Mouse (Mus musculus) G1E (cell line): ENCODE data around the gene Itgad. TPM values are rescaled to one million over a fixed set of nuclear protein-coding genes. Genes with fewer than 3 reads are reported as not detected.

ENCODE experiments used
- ATAC-seq: 2 replicates; pipeline ENCODE4 v1.8.0; 2016; ENCODE audit warnings: mild to moderate bottlenecking; ENCODE audit not compliant: insufficient number of reproducible peaks, poor library complexity, low FRiP score, severe bottlenecking; ENCODE audit errors: extremely low read depth
- DNase-seq: peaks from one replicate; pipeline ENCODE4 v3.0.0; 2012; ENCODE audit warnings: low spot score
- H3K27me3 ChIP-seq: 2 replicates; pipeline ENCODE4 v1.6.1; 2012; ENCODE audit warnings: mild to moderate bottlenecking, low read length, inconsistent platforms; ENCODE audit not compliant: insufficient read depth
- H3K36me3 ChIP-seq: replicated peaks from 2 replicates; pipeline ENCODE3; 2012; ENCODE audit warnings: mild to moderate bottlenecking, inconsistent platforms
- H3K4me1 ChIP-seq: 2 replicates; pipeline ENCODE4 v1.6.1; 2012; ENCODE audit warnings: low read depth, low read length, inconsistent platforms, mixed read lengths; ENCODE audit not compliant: insufficient read depth
- H3K4me3 ChIP-seq: 2 replicates; pipeline ENCODE4 v1.5.1; 2012; ENCODE audit warnings: low read depth, mild to moderate bottlenecking, inconsistent platforms, low read length, moderate library complexity, mixed read lengths
- H3K9me3 ChIP-seq: replicated peaks from 2 replicates; pipeline ENCODE4 v1.6.1; 2012; ENCODE audit warnings: inconsistent platforms
- CTCF ChIP-seq: IDR thresholded peaks from 2 replicates; pipeline ENCODE4 v1.5.1; 2012; ENCODE audit warnings: low read depth, low read length, inconsistent platforms, mixed read lengths
- GATA1 ChIP-seq: IDR thresholded peaks from 2 replicates; pipeline ENCODE4 v1.6.1; 2012; ENCODE audit warnings: borderline replicate concordance, low read length, inconsistent platforms, mixed read lengths
- GATA2 ChIP-seq: IDR thresholded peaks from 2 replicates; pipeline ENCODE4 v1.6.1; 2012; ENCODE audit warnings: low read depth, low read length, inconsistent platforms, borderline replicate concordance
- POLR2AphosphoS5 ChIP-seq: IDR thresholded peaks from 2 replicates; pipeline ENCODE4 v1.6.1; 2012; ENCODE audit warnings: low read depth, low read length, inconsistent platforms; ENCODE audit not compliant: insufficient replicate concordance
- TAL1 ChIP-seq: conservative IDR thresholded peaks from 2 replicates; pipeline ENCODE4 v1.6.1; 2012; ENCODE audit warnings: low read depth, low read length, inconsistent platforms, mixed read lengths
- polyA plus RNA-seq: library from polyadenylated mRNA; stranded (reverse); fragments of >175 nt; gene quantifications from 2 replicates; pipeline ENCODE4 v1.2.3, GENCODE M21; 2012
- total RNA-seq, 2 experiments: library from RNA; stranded (forward) in 1 of 2; stranded (reverse) in 1 of 2; fragments of 200-1000 nt in 1 of 2; fragments of >200 nt in 1 of 2; fragmentation: Nextera tagmentation in 1 of 2; gene quantifications; 2 replicates each; pipeline ENCODE4 v1.2.3; 2014 to 2017

The Itgad gene
- total and polyA plus RNA-seq, 3 experiments: 0.01 TPM; not detected in 2

- no peak for ATAC-seq
- DNase-seq: no peak
- Histone ChIP-seq H3K9me3 (no peaks in the 10 kb centered on the region), H3K4me3 (no peak overlapping the region), H3K4me1 (peaks cover 47% of the 10 kb centered on the region), H3K27me3 (peaks cover 11% of the 10 kb centered on the region), H3K36me3 (peaks cover 60% of the 10 kb centered on the region)
- TF ChIP-seq GATA1: no peak
- TF ChIP-seq TAL1: no peak
- no peak for TF ChIP-seq CTCF
- no peak for TF ChIP-seq POLR2AphosphoS5
These were observed 90.3 kb downstream of the Itgad start for GRCm38 (mm10) chr7:128244410-128245025.

- H3K4me1 ChIP-seq: peaks cover 45% of the 10 kb centered on the region
- peaks cover 49% of the 10 kb centered on the region for H3K36me3 ChIP-seq
- no peak overlapping the region for H3K4me3 ChIP-seq
- H3K9me3 ChIP-seq: no peaks in the 10 kb centered on the region
- H3K27me3 ChIP-seq: peaks cover 11% of the 10 kb centered on the region
- TF ChIP-seq TAL1 (no peak), GATA1 (no peak), GATA2 (no peak), CTCF (no peak), POLR2AphosphoS5 (no peak)
- ATAC-seq (no peak), DNase-seq (no peak)
These were observed 91.4 kb downstream of the Itgad start for GRCm38 (mm10) chr7:128245547-128245946.

GRCm38 (mm10) chr7:128246496-128247391 is 92.6 kb downstream of the Itgad start, which contains the start of gene Tgfb1i1:
TSS of gene Tgfb1i1 (plus strand) at chr7:128246812.
- Histone ChIP-seq H3K9me3 (no peaks in the 10 kb centered on the region), H3K4me3 (no peak within 1 kb of the TSS; the same call in 1 of the 2 replicates), H3K36me3 (peaks cover 37% of the 10 kb centered on the region), H3K4me1 (peaks cover 34% of the 10 kb centered on the region), H3K27me3 (peaks cover 11% of the 10 kb centered on the region)
- ATAC-seq (no peak), DNase-seq (no peak)
- TF ChIP-seq TAL1 (no peak), GATA2 (no peak), POLR2AphosphoS5 (no peak), GATA1 (no peak), CTCF (no peak)

- Histone ChIP-seq H3K36me3 (peaks cover 30% of the 10 kb centered on the region), H3K4me1 (peaks cover 33% of the 10 kb centered on the region), H3K27me3 (peaks cover 18% of the 10 kb centered on the region), H3K9me3 (no peaks in the 10 kb centered on the region), H3K4me3 (no peak overlapping the region)
- peak; percentile 34; the same call in 1 of the 2 replicates for ATAC-seq
- TF ChIP-seq CTCF (peak; percentile 50; the same call in 1 of the 2 replicates), GATA1 (no peak), TAL1 (no peak), GATA2 (no peak), POLR2AphosphoS5 (no peak)
- DNase-seq: peak; percentile 61
These were observed 93.3 kb downstream of the Itgad start for GRCm38 (mm10) chr7:128247443-128247842.

- DNase-seq (no peak), ATAC-seq (no peak)
- TF ChIP-seq POLR2AphosphoS5 (no peak), GATA1 (no peak), CTCF (no peak), TAL1 (no peak), GATA2 (no peak)
- Histone ChIP-seq H3K9me3 (no peaks in the 10 kb centered on the region), H3K36me3 (peaks cover 21% of the 10 kb centered on the region), H3K27me3 (peaks cover 27% of the 10 kb centered on the region), H3K4me1 (peaks cover 37% of the 10 kb centered on the region), H3K4me3 (no peak overlapping the region)
These were observed 94.2 kb downstream of the Itgad start for GRCm38 (mm10) chr7:128248081-128249042.

- DNase-seq (no peak), ATAC-seq (no peak)
- H3K4me1 ChIP-seq: peaks cover 37% of the 10 kb centered on the region
- peaks cover 27% of the 10 kb centered on the region for H3K27me3 ChIP-seq
- peaks cover 8% of the 10 kb centered on the region for H3K36me3 ChIP-seq
- TF ChIP-seq GATA1 (no peak), POLR2AphosphoS5 (no peak), CTCF (no peak), GATA2 (no peak), TAL1 (no peak)
- H3K4me3 ChIP-seq: no peak overlapping the region
- H3K9me3 ChIP-seq: no peaks in the 10 kb centered on the region
These were observed 95.8 kb downstream of the Itgad start for GRCm38 (mm10) chr7:128249998-128250397.
